Mouse (Mus musculus) heart, embryonic 12.5 days (tissue): ENCODE measurements around the gene Chrm4. TPM values are rescaled to one million over a fixed set of nuclear protein-coding genes. Genes with fewer than 3 reads are reported as not detected.

Source experiments
- ATAC-seq: fragments of 200-750 bp; cut with Nextera tagmentation; 2 replicates; pipeline ENCODE4 v1.8.0; 2017; ENCODE audit warnings: moderate TSS enrichment, moderate library complexity; ENCODE audit not compliant: insufficient number of reproducible peaks, low FRiP score
- H3K27ac ChIP-seq: fragments of 300-500 bp; sonication (generic); 2 replicates; pipeline ENCODE4 v1.5.1; 2016; ENCODE audit warnings: mild to moderate bottlenecking, moderate library complexity; ENCODE audit not compliant: poor library complexity, severe bottlenecking
- H3K27me3 ChIP-seq: fragments of 300-500 bp; sonication (generic); replicated peaks from 2 replicates; pipeline ENCODE4 v1.6.1; 2016; ENCODE audit warnings: mild to moderate bottlenecking, moderate library complexity
- H3K36me3 ChIP-seq: fragments of 300-500 bp; sonication (generic); 2 replicates; pipeline ENCODE4 v1.6.1; 2016; ENCODE audit warnings: mild to moderate bottlenecking, moderate library complexity
- H3K4me1 ChIP-seq: fragments of 300-500 bp; sonication (generic); replicated peaks from 2 replicates; pipeline ENCODE4 v1.6.1; 2016; ENCODE audit warnings: mild to moderate bottlenecking
- H3K4me2 ChIP-seq: fragments of 300-500 bp; sonication (generic); 2 replicates; pipeline ENCODE4 v1.6.1; 2016; ENCODE audit warnings: mild to moderate bottlenecking, moderate library complexity
- H3K4me3 ChIP-seq: fragments of 300-500 bp; sonication (generic); 2 replicates; pipeline ENCODE4 v1.5.1; 2016; ENCODE audit warnings: mild to moderate bottlenecking
- H3K9ac ChIP-seq: fragments of 300-500 bp; sonication (generic); 2 replicates; pipeline ENCODE4 v1.6.1; 2016; ENCODE audit warnings: mild to moderate bottlenecking, moderate library complexity
- H3K9me3 ChIP-seq: fragments of 300-500 bp; sonication (generic); replicated peaks from 2 replicates; pipeline ENCODE4 v1.6.1; 2016; ENCODE audit warnings: mild to moderate bottlenecking, moderate library complexity
- WGBS: fragments of 180-500 bp; shearing (Covaris S2); methylation state at CpG from one replicate; pipeline ENCODE4 v1.1.7; 2016; 5-methylcytosine and 5-hydroxymethylcytosine counted together
- polyA plus RNA-seq: library from polyadenylated mRNA; unstranded; fragments of >200 nt; fragmentation: Nextera tagmentation; extraction: Ambion mirVana; gene quantifications from 2 replicates; pipeline ENCODE4 v1.2.1, GENCODE M21; 2016

Chrm4 gene
- polyA plus RNA-seq, 1 experiment from 2014 or later: 0.15 TPM

- peak overlapping the region; percentile 96 for H3K4me2 ChIP-seq
- no peaks in the 10 kb centered on the region for H3K9me3 ChIP-seq
- H3K4me3 ChIP-seq: peak overlapping the region; percentile 59
- no peak; the same call in 1 of the 2 replicates for ATAC-seq
- peaks cover 60% of the 10 kb centered on the region for H3K27me3 ChIP-seq
- H3K9ac ChIP-seq: 0 out of 2 replicates have a peak overlapping the region, but pooled peaks have one; percentile 29
- peaks cover 39% of the 10 kb centered on the region for H3K4me1 ChIP-seq
- 3% methylated on average over 54 of the region's 54 CpGs for WGBS
- peaks cover 4% of the 10 kb centered on the region for H3K36me3 ChIP-seq
- no peak overlapping the region for H3K27ac ChIP-seq
Measured at GRCm38 (mm10) chr2:91923415-91924337, 3.4 kb upstream of the Chrm4 start.

DNA sequence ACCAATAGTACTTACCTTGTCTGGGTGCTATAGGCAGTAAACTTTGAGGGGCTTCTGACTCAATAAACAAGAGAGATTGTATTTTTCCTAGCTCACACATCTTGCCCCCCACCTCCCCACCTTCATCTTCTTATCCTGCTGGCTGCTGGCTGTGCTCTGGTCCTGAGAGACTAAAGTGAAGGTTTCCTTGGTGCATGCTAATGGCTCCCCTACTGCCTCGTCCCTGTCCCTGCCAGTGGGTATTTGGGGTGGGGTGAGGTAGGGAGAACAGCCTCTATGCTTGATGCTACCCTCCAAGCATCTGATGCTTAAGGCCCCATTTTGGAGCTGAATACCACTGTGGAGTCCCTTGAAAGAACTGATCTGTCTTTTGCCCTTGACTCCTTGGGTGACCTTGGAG is 2.3 kb upstream of the Chrm4 start:
- Histone ChIP-seq H3K27me3 (peaks cover 60% of the 10 kb centered on the region), H3K9ac (no peak overlapping the region), H3K36me3 (no peaks in the 10 kb centered on the region), H3K4me2 (no peak overlapping the region), H3K9me3 (no peaks in the 10 kb centered on the region), H3K4me1 (peaks cover 42% of the 10 kb centered on the region), H3K27ac (no peak overlapping the region), H3K4me3 (no peak overlapping the region)
- ATAC-seq: no peak
- WGBS: 60% methylated on average over 1 of the region's 1 CpGs

DNA sequence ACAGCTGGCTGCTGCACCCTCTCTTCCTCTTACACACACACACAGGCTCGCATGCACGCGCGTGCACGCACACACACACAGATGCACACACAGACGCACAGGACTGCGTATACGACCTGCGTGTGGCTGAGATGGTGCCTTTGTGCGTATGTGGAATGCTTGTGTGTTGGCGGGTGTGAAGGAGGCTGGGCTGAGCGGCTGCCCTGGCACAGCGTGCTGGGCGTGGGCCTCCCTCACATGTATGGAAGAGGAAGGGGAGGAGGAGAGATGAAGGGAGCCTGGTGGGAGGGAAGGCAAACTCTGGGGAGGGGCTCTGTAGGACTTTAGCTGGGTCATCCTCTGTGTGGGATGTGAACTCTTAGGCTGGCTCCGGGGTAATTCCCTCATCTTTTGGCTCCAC is 1.6 kb upstream of the Chrm4 start:
- WGBS: 81% methylated on average over 15 of the region's 15 CpGs
- H3K27me3 ChIP-seq: peaks cover 55% of the 10 kb centered on the region
- no peak overlapping the region for H3K4me3 ChIP-seq
- no peak overlapping the region for H3K4me2 ChIP-seq
- no peak overlapping the region for H3K9ac ChIP-seq
- no peaks in the 10 kb centered on the region for H3K36me3 ChIP-seq
- no peaks in the 10 kb centered on the region for H3K9me3 ChIP-seq
- ATAC-seq: no peak
- no peak overlapping the region for H3K27ac ChIP-seq
- H3K4me1 ChIP-seq: peaks cover 47% of the 10 kb centered on the region

GRCm38 (mm10) chr2:91927826-91928533 is 931 bp downstream of the Chrm4 start:
- peaks cover 43% of the 10 kb centered on the region for H3K4me1 ChIP-seq
- H3K9ac ChIP-seq: peak overlapping the region; percentile 33; the same call in 1 of the 2 replicates
- peak overlapping the region; percentile 62 for H3K4me2 ChIP-seq
- 34% methylated on average over 34 of the region's 34 CpGs for WGBS
- peaks cover 30% of the 10 kb centered on the region for H3K27me3 ChIP-seq
- H3K27ac ChIP-seq: no peak overlapping the region
- peak overlapping the region; percentile 21 for H3K4me3 ChIP-seq
- no peak for ATAC-seq
- peaks cover 3% of the 10 kb centered on the region for H3K36me3 ChIP-seq
- no peaks in the 10 kb centered on the region for H3K9me3 ChIP-seq

- Histone ChIP-seq H3K36me3 (peaks cover 10% of the 10 kb centered on the region), H3K27me3 (peaks cover 23% of the 10 kb centered on the region), H3K4me2 (peak overlapping the region; percentile 62), H3K9me3 (no peaks in the 10 kb centered on the region), H3K4me3 (no peak overlapping the region; the same call in 1 of the 2 replicates), H3K4me1 (peaks cover 43% of the 10 kb centered on the region), H3K27ac (no peak overlapping the region), H3K9ac (no peak overlapping the region)
- 63% methylated on average over 23 of the region's 23 CpGs for WGBS
- ATAC-seq: no peak
Measured at GRCm38 (mm10) chr2:91928534-91929350, 1.7 kb downstream of the Chrm4 start.

- ATAC-seq: no peak
- Histone ChIP-seq H3K4me3 (no peak overlapping the region), H3K4me2 (peak overlapping the region; percentile 68), H3K4me1 (peaks cover 48% of the 10 kb centered on the region), H3K9ac (no peak overlapping the region), H3K36me3 (peaks cover 17% of the 10 kb centered on the region), H3K27ac (no peak overlapping the region), H3K27me3 (peaks cover 19% of the 10 kb centered on the region), H3K9me3 (no peaks in the 10 kb centered on the region)
- 59% methylated on average over 3 of the region's 3 CpGs for WGBS
Measured at GRCm38 (mm10) chr2:91929455-91929854, 2.4 kb downstream of the Chrm4 start.

GRCm38 (mm10) chr2:91929936-91930335 is 2.9 kb downstream of the Chrm4 start:
- ATAC-seq: no peak
- peak overlapping the region; percentile 83 for H3K9ac ChIP-seq

DNA sequence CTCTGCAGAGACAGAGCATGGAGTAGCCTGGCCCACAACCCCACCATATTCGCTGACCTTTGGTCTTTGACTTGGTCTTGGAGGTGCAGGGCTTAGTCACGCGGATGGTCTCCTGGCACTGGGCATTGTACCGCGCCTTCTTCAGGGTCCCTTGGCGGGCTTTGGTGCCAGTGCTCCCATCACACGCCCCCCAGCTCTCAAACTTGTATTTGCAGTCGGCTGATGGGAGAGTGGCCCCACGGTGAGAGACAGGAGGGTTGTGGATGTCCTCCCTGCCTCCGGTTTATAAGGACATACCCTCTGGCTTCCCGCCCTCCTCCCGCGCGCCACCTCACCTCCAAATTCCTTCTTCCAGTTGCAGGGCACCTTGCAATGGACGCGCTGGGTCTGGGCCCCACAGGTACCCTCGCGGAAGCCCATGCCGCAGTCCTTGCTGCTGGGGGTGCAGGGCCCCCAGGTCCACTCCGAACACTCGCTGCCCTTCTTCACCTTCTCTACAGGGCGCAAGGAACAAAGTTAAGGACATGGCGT is 3.8 kb downstream of the Chrm4 start:
- Histone ChIP-seq H3K4me3 (peak overlapping the region; percentile 62), H3K9ac (peak overlapping the region; percentile 83), H3K36me3 (peaks cover 30% of the 10 kb centered on the region), H3K27me3 (0 out of 2 replicates have a peak, but pooled peaks cover 7% of the 10 kb centered on the region), H3K9me3 (no peaks in the 10 kb centered on the region), H3K4me1 (peaks cover 58% of the 10 kb centered on the region), H3K4me2 (peak overlapping the region; percentile 68), H3K27ac (peak overlapping the region; percentile 89)
- 3% methylated on average over 23 of the region's 23 CpGs for WGBS
- ATAC-seq: no peak

More at GRCm38 (mm10) chr2:91929936-91930335, 2.9 kb downstream of the Chrm4 start:
- Histone ChIP-seq H3K27me3 (peaks cover 15% of the 10 kb centered on the region), H3K4me1 (peaks cover 53% of the 10 kb centered on the region), H3K4me3 (peak overlapping the region; percentile 62), H3K36me3 (peaks cover 22% of the 10 kb centered on the region), H3K27ac (no peak overlapping the region), H3K9me3 (no peaks in the 10 kb centered on the region), H3K4me2 (peak overlapping the region; percentile 68)
- WGBS: 6% methylated on average over 12 of the region's 12 CpGs

DNA sequence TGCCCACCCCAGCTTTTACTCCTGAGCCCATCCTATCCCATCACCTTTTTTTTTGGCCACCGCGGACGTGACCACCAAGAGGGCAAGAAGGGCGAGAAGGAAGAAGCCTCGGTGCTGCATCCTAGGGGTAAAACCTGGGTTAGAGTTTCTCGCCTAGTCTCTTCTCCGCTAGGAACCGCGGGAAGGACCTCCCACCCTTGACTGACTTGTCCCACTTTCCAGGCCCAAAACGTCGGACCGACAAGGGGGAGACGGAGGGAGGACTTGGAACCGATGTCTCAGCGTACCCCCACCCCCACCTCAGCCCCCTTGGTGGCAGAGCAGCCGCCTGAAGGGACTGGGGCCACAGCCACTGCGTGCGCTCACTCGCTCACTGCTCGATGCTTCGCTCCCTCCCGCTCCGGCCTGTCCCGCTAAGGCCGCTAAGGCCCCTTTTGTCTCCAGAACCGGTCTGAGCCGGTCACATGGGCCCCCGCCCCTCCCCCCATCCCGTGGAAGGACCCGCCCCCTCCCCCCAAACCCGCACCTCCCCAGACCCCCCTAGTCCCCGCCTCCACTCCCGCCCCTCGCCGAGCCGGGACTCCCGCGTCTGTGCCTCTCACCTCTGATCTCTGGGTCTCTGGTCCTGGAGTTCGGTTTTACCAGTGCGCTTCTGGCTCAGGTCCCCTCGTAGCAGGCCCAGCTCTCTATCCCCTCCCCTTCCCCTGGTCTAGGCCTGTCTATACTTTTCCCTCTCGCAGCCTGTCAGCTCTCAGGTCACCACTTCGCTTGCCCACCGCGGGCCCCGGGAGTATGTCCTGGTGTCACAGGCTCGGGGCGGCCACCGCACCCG is 4.5 kb downstream of the Chrm4 start:
- peak overlapping the region; percentile 89 for H3K27ac ChIP-seq
- peak overlapping the region; percentile 83 for H3K9ac ChIP-seq
- H3K27me3 ChIP-seq: 0 out of 2 replicates have a peak, but pooled peaks cover 2% of the 10 kb centered on the region
- peak; percentile 61 for ATAC-seq
- H3K4me1 ChIP-seq: peaks cover 58% of the 10 kb centered on the region
- no peaks in the 10 kb centered on the region for H3K9me3 ChIP-seq
- peak overlapping the region; percentile 62 for H3K4me3 ChIP-seq
- peaks cover 38% of the 10 kb centered on the region for H3K36me3 ChIP-seq
- 2% methylated on average over 49 of the region's 50 CpGs for WGBS
- H3K4me2 ChIP-seq: peak overlapping the region; percentile 68
